Mouse (Mus musculus) lung, embryonic 16.5 days (tissue): ENCODE measurements around the gene Lrrc46. TPM values are rescaled to one million over a fixed set of nuclear protein-coding genes. Genes with fewer than 3 reads are reported as not detected.
A peak's percentile ranks its signal among the peaks of the same experiment; 100 is the strongest.

ENCODE experiments used
- ATAC-seq: fragments of 200-750 bp; cut with Nextera tagmentation; 2 replicates; pipeline ENCODE4 v1.8.0; 2017; ENCODE audit warnings: low read depth, mild to moderate bottlenecking, moderate library complexity
- H3K27ac ChIP-seq: fragments of 300-500 bp; sonication (generic); 2 replicates; pipeline ENCODE4 v1.5.1; 2014; ENCODE audit warnings: mild to moderate bottlenecking, control low read depth, low read length
- H3K27me3 ChIP-seq: fragments of 300-500 bp; sonication (generic); 2 replicates; pipeline ENCODE4 v1.6.1; 2014; ENCODE audit warnings: low read depth, low read length, mixed read lengths; ENCODE audit not compliant: control insufficient read depth, insufficient read depth
- H3K36me3 ChIP-seq: fragments of 300-500 bp; sonication (generic); 2 replicates; pipeline ENCODE4 v1.6.1; 2014; ENCODE audit warnings: low read length; ENCODE audit not compliant: control insufficient read depth, insufficient read depth
- H3K4me1 ChIP-seq: fragments of 300-500 bp; sonication (generic); replicated peaks from 2 replicates; pipeline ENCODE4 v1.6.1; 2014; ENCODE audit warnings: low read length, mixed read lengths; ENCODE audit not compliant: control insufficient read depth, insufficient read depth
- H3K4me2 ChIP-seq: fragments of 300-500 bp; sonication (generic); 2 replicates; pipeline ENCODE4 v1.6.1; 2014; ENCODE audit warnings: low read depth, low read length, control low read depth
- H3K4me3 ChIP-seq: fragments of 300-500 bp; sonication (generic); 2 replicates; pipeline ENCODE4 v1.5.1; 2014; ENCODE audit warnings: mild to moderate bottlenecking, low read length, control low read depth
- H3K9ac ChIP-seq: fragments of 300-500 bp; sonication (generic); 2 replicates; pipeline ENCODE4 v1.6.1; 2014; ENCODE audit warnings: low read length, control low read depth
- H3K9me3 ChIP-seq: fragments of 300-500 bp; sonication (generic); 2 replicates; pipeline ENCODE4 v1.6.1; 2016; ENCODE audit warnings: low read length; ENCODE audit not compliant: control insufficient read depth
- WGBS: fragments of 180-500 bp; shearing (Covaris S2); extraction: QIAGEN DNeasy Blood & Tissue Kit; methylation state at CpG from one replicate; pipeline ENCODE4 v1.1.7; 2014; 5-methylcytosine and 5-hydroxymethylcytosine counted together
- microRNA-seq: library from miRNA; unstranded; fragments of <30 nt; microRNA quantifications from one replicate; pipeline ENCODE4, GENCODE M21; 2016
- polyA plus RNA-seq: library from polyadenylated mRNA; unstranded; fragments of >200 nt; fragmentation: Nextera tagmentation; extraction: Ambion mirVana; gene quantifications from 2 replicates; pipeline ENCODE4 v1.2.1, GENCODE M21; 2015

The Lrrc46 gene
- polyA plus RNA-seq, 1 experiment from 2014 or later = 8.7 TPM

- ATAC-seq = no peak
- H3K4me3 ChIP-seq = no peak overlapping the region
- H3K36me3 ChIP-seq = no peaks in the 10 kb centered on the region
- WGBS = 36% methylated on average over 4 of the region's 4 CpGs
- no peak overlapping the region for H3K9ac ChIP-seq
- peaks cover 11% of the 10 kb centered on the region for H3K4me1 ChIP-seq
- no peaks in the 10 kb centered on the region; the same call in 1 of the 2 replicates for H3K27me3 ChIP-seq
- no peaks in the 10 kb centered on the region for H3K9me3 ChIP-seq
- no peak overlapping the region for H3K4me2 ChIP-seq
- no peak overlapping the region for H3K27ac ChIP-seq
These were observed 56.3 kb downstream of the Lrrc46 start for GRCm38 (mm10) chr11:96984903-96985302.

Small RNA genes within 50 kb of the gene (microRNA-seq; reads per million reads assigned to microRNA genes)
- 2.0 reads per million, percentile 3 among the genes with 10 or more reads in this experiment for gene Mir8103

Other genes starting within 250 kb of the Lrrc46 start
- gene Nfe2l1, start 211.4 kb downstream of the Lrrc46 start, polyA plus RNA-seq = 68.2 and 68.8 TPM in 2 replicates
- gene Copz2, start 191.5 kb downstream of the Lrrc46 start, polyA plus RNA-seq = 131 and 135 TPM in 2 replicates
- gene Cdk5rap3, start 124.9 kb downstream of the Lrrc46 start, polyA plus RNA-seq = 67.5 and 70.6 TPM in 2 replicates
- 50.5 and 60.2 TPM in 2 replicates for gene Prr15l, start 113.3 kb downstream of the Lrrc46 start, polyA plus RNA-seq
- 28.1 and 35.4 TPM in 2 replicates for gene Pnpo, start 97.4 kb downstream of the Lrrc46 start, polyA plus RNA-seq
- 18.5 and 22.2 TPM in 2 replicates for gene Sp2, start 58.4 kb downstream of the Lrrc46 start, polyA plus RNA-seq
- gene Sp6, start 28.0 kb downstream of the Lrrc46 start, polyA plus RNA-seq = 0.59 and 0.62 TPM in 2 replicates
- gene Scrn2, start 11.5 kb downstream of the Lrrc46 start, polyA plus RNA-seq = 29.7 and 32.9 TPM in 2 replicates
- 74.1 and 76.5 TPM in 2 replicates for gene Mrpl10, start 153 bp upstream of the Lrrc46 start, polyA plus RNA-seq
- 12.4 and 14.3 TPM in 2 replicates for gene Osbpl7, start 9.2 kb upstream of the Lrrc46 start, polyA plus RNA-seq
- 0.21 TPM in 1 of 2 replicates, not detected in the other for gene Tbx21, start 73.9 kb upstream of the Lrrc46 start, polyA plus RNA-seq
- gene Tbkbp1, start 110.1 kb upstream of the Lrrc46 start, polyA plus RNA-seq = 4.9 TPM in 2 replicates
- 39.6 and 40.4 TPM in 2 replicates for gene Kpnb1, start 146.5 kb upstream of the Lrrc46 start, polyA plus RNA-seq
- 74.5 and 86.5 TPM in 2 replicates for gene Npepps, start 239.2 kb upstream of the Lrrc46 start, polyA plus RNA-seq